Mouse (Mus musculus) cerebellum, adult 2 months (tissue): ENCODE results near the gene Tbc1d8.

ENCODE experiments used
- CTCF ChIP-seq: fragments of 200-500 bp; IDR thresholded peaks from 2 replicates; pipeline ENCODE4 v1.5.1; 2011; ENCODE audit warnings: low read depth, mild to moderate bottlenecking, control low read depth, low read length, moderate library complexity, borderline replicate concordance; ENCODE audit not compliant: insufficient read depth
- POLR2A ChIP-seq: fragments of 200-500 bp; IDR thresholded peaks from 2 replicates; pipeline ENCODE4 v1.6.1; 2011; ENCODE audit warnings: low read length, control low read depth, borderline replicate concordance; ENCODE audit not compliant: insufficient read depth

GRCm38 (mm10) chr1:39376726-39377240 lies 101.8 kb downstream of the Tbc1d8 start:
- TF ChIP-seq CTCF (no peak), POLR2A (no peak)
